Mouse (Mus musculus) stomach, postnatal 0 days (tissue): ENCODE data around the gene Olfr338. TPM values are rescaled to one million over a fixed set of nuclear protein-coding genes. Genes with fewer than 3 reads are reported as not detected.
"Not testable (repeated sequence)": the region's sequence is repeated elsewhere in the genome, so short reads cannot be mapped to it uniquely, and the experiment has no call there.

Experiments
- ATAC-seq: fragments of 200-750 bp; cut with Nextera tagmentation; 2 replicates; pipeline ENCODE4 v1.8.0; 2017; ENCODE audit not compliant: low FRiP score, low TSS enrichment
- DNase-seq: peaks from one replicate; pipeline ENCODE4 v3.0.0-alpha.2; 2016; ENCODE audit warnings: low spot score
- H3K27ac ChIP-seq: fragments of 300-500 bp; sonication (generic); replicated peaks from 2 replicates; pipeline ENCODE4 v1.5.1; 2014; ENCODE audit warnings: mild to moderate bottlenecking, control low read depth
- H3K27me3 ChIP-seq: fragments of 300-500 bp; sonication (generic); 2 replicates; pipeline ENCODE4 v1.6.1; 2014; ENCODE audit warnings: low read length; ENCODE audit not compliant: control insufficient read depth, insufficient read depth
- H3K36me3 ChIP-seq: fragments of 300-500 bp; sonication (generic); 2 replicates; pipeline ENCODE4 v1.6.1; 2014; ENCODE audit warnings: low read length, mixed read lengths; ENCODE audit not compliant: control insufficient read depth, insufficient read depth
- H3K4me1 ChIP-seq: fragments of 300-500 bp; sonication (generic); replicated peaks from 2 replicates; pipeline ENCODE4 v1.6.1; 2014; ENCODE audit warnings: antibody characterized with exemption; ENCODE audit not compliant: control insufficient read depth, insufficient read depth
- H3K4me2 ChIP-seq: fragments of 300-500 bp; sonication (generic); replicated peaks from 2 replicates; pipeline ENCODE4 v1.6.1; 2014; ENCODE audit warnings: low read depth, mild to moderate bottlenecking, control low read depth, moderate library complexity
- H3K4me3 ChIP-seq: fragments of 300-500 bp; sonication (generic); 2 replicates; pipeline ENCODE4 v1.5.1; 2014; ENCODE audit warnings: low read depth, low read length, control low read depth
- H3K9ac ChIP-seq: fragments of 300-500 bp; sonication (generic); 2 replicates; pipeline ENCODE4 v1.6.1; 2014; ENCODE audit warnings: mild to moderate bottlenecking, low read length, control low read depth, mixed read lengths
- H3K9me3 ChIP-seq: fragments of 300-500 bp; sonication (generic); 2 replicates; pipeline ENCODE4 v1.6.1; 2016; ENCODE audit warnings: low read length; ENCODE audit not compliant: control insufficient read depth
- CTCF ChIP-seq: IDR thresholded peaks from 2 replicates; pipeline ENCODE4 v1.5.1; 2016; ENCODE audit warnings: antibody characterized with exemption, low read depth, mild to moderate bottlenecking, moderate library complexity
- EP300 ChIP-seq: optimal IDR thresholded peaks from 2 replicates; pipeline ENCODE3; 2016; ENCODE audit warnings: antibody characterized with exemption
- WGBS: fragments of 180-500 bp; shearing (Covaris S2); extraction: QIAGEN DNeasy Blood & Tissue Kit; methylation state at CpG from one replicate; pipeline ENCODE4 v1.1.7; 2014; 5-methylcytosine and 5-hydroxymethylcytosine counted together
- polyA plus RNA-seq: library from polyadenylated mRNA; unstranded; fragments of >200 nt; fragmentation: Nextera tagmentation; extraction: Ambion mirVana; gene quantifications from 2 replicates; pipeline ENCODE4 v1.2.1, GENCODE M21; 2015

Olfr338 gene
- polyA plus RNA-seq: 0.01 TPM in 1 of 2 replicates, not detected in the other

DNA sequence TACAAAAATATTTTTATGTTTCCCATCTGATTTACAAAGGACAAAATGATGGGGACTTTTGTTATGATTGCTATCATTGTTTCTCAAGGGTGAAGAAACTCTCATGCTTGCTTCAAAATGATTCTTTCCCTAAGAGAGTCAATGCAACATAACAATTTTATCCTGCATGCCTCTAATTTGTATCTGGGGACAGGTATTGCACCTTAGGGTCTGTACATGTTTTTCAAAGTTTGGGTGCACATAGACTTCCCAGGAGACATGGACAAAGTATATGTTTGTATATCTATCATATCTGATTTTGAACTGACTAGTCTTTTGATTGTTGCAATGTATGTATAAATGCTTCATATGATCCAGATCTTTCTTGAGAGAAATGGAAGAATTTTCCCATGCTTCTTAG is at the start of gene Olfr338:
Gene Olfr338, plus strand, starts transcription at position 301 of the 400 bp plus-strand sequence.
- Histone ChIP-seq H3K4me2 (no peak within 1 kb of the TSS), H3K4me1 (no peaks in the 10 kb centered on the region), H3K36me3 (no peaks in the 10 kb centered on the region), H3K9ac (no peak within 1 kb of the TSS), H3K27ac (no peak within 1 kb of the TSS), H3K9me3 (no peaks in the 10 kb centered on the region), H3K4me3 (no peak within 1 kb of the TSS), H3K27me3 (no peaks in the 10 kb centered on the region)
- no peak for ATAC-seq
- TF ChIP-seq EP300 (no peak), CTCF (no peak)
- DNase-seq: no peak

DNA sequence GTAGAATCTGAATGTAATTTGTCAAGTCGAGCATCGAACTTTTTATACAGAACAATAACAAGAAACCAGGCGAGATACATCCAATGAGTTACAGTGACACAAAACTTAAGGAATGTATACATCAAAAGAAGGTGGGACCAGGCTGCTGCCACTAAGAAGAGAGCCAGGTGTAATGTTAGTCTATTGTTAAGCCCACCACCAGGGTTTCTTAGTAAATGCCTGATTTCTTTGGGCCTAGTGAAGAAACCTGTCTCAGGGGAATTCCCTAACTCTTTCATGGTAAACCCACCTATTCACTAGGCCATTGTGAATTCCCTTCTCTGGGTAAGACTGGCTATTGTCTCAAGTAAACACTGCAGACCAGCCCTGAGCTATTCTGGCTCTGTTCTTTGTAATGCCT is 41.9 kb downstream of the Olfr338 start:
- H3K36me3 ChIP-seq, H3K4me2 ChIP-seq, H3K9me3 ChIP-seq, H3K27ac ChIP-seq, DNase-seq, H3K4me3 ChIP-seq, H3K4me1 ChIP-seq, ATAC-seq, H3K27me3 ChIP-seq, H3K9ac ChIP-seq: not testable (repeated sequence)
- 79% methylated on average over 3 of the region's 3 CpGs for WGBS

DNA sequence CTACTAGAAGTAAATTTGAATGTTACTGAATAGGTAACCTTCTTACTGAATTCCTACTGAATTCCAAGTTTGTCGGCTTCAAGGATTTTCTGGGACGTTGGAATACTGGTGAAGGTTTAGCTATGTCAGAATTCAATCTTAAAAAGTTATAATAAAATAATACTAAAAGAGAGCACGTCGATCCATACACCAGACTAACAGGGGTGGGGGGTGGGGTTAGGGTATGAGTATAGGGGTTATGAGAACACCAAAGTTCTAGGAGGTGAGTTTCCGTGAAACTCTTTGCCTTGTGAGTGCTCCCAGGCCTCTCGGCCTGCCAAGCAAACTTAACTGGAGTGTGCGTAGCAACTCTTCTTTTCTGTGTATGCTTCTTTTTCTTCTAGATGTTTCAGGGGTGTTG is 42.3 kb downstream of the Olfr338 start:
- H3K36me3 ChIP-seq, DNase-seq: not testable (repeated sequence)

DNA sequence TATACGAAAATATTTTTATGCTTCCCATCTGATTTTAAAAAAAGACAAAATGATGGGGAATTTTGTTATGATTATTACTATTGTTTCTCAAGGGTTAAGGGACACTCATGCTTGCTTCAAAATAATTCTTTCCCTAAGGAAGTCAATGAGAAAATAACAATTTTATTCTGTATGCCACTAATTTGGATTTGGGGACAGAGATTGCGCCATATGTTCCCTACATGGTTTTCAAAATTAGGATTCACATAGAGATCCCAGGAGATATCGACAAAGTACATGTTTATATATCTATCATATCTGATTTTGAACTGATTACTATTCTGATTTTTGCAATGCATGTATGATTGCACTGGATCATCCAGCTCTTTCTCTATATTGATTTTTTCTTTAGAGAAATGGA is 45.3 kb downstream of the Olfr338 start, which contains the start of gene Olfr339:
Gene Olfr339, plus strand, starts transcription at position 301 of the 400 bp plus-strand sequence.
- ATAC-seq (no peak), DNase-seq (no peak)
- no peaks in the 10 kb centered on the region for H3K27me3 ChIP-seq
- no peak within 1 kb of the TSS for H3K9ac ChIP-seq
- H3K4me3 ChIP-seq: no peak within 1 kb of the TSS
- no peak for TF ChIP-seq CTCF
- no peaks in the 10 kb centered on the region for H3K9me3 ChIP-seq
- no peak within 1 kb of the TSS for H3K27ac ChIP-seq
- 80% methylated on average over 3 of the region's 3 CpGs for WGBS
- H3K4me2 ChIP-seq: no peak within 1 kb of the TSS
- no peaks in the 10 kb centered on the region for H3K4me1 ChIP-seq
- no peaks in the 10 kb centered on the region for H3K36me3 ChIP-seq

More for the DNA sequence above, 42.3 kb downstream of the Olfr338 start:
- H3K9me3 ChIP-seq, H3K4me2 ChIP-seq, H3K4me3 ChIP-seq, H3K9ac ChIP-seq, H3K27ac ChIP-seq, H3K27me3 ChIP-seq, ATAC-seq, H3K4me1 ChIP-seq: not testable (repeated sequence)
- WGBS: 88% methylated on average over 7 of the region's 7 CpGs

Other genes with a start within 250 kb of the Olfr338 start
- 19.2 and 21.0 TPM in 2 replicates for gene Mrrf, start 237.1 kb upstream of the Olfr338 start, polyA plus RNA-seq
- 33.7 and 34.0 TPM in 2 replicates for gene Rbm18, start 236.7 kb upstream of the Olfr338 start, polyA plus RNA-seq
- gene Ptgs1, start 143.1 kb upstream of the Olfr338 start, polyA plus RNA-seq: 31.0 and 36.2 TPM in 2 replicates
- not detected in 2 replicates for gene Olfr339, start 45.4 kb downstream of the Olfr338 start, polyA plus RNA-seq
- not detected in 2 replicates for gene Olfr340, start 79.1 kb downstream of the Olfr338 start, polyA plus RNA-seq
- 0.04 TPM in 1 of 2 replicates, not detected in the other for gene Olfr341, start 108.9 kb downstream of the Olfr338 start, polyA plus RNA-seq
- gene Olfr342, start 151.5 kb downstream of the Olfr338 start, polyA plus RNA-seq: not detected in 2 replicates
- 0.04 TPM in 1 of 2 replicates, not detected in the other for gene Olfr344, start 193.1 kb downstream of the Olfr338 start, polyA plus RNA-seq